Mouse (Mus musculus): Measurements from ENCODE around the gene Nupr1l.
"Not testable (repeated sequence)": the region's sequence is repeated elsewhere in the genome, so short reads cannot be mapped to it uniquely, and the experiment has no call there.

The Nupr1l gene

DNA sequence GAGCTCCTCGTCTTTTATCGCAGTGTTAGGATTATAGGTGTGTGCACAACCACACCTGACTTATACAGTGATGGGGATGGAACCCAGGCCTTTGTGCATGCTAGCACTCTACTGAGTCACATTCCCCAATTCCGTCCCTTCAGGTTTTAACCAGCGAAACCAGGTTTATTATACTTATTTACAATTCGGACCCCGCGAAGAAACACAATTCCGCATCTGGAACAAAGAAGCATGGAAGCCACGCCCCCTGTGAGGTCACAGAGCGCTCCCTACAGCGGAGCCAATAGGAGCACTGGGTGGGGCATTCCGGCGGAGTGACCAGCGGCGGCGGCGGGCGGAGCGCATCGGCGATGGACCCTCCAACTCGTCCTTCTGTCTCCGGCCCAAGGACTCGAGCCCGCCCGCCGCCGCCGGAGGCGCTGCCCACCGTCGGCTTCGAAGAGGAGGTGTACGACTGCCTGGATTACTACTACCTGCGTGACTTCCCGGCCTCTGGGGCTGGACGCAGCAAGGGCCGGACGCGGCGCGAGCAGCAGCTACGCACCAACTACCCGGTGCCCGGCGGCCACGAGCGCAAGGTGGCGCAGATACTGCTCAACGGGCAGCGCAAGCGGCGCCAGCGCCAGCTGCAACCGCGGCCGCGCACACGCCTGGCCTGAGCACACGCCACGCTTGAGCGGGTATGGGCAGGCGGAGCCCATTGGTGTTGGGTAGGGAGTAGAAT lies at the start of gene Nupr1l:
TSS of gene Nupr1l (plus strand) at position 299 of the 724 bp plus-strand sequence.
- DNase-seq (ENCODE audit: extremely low read depth, low read depth, low spot score): no peak

DNA sequence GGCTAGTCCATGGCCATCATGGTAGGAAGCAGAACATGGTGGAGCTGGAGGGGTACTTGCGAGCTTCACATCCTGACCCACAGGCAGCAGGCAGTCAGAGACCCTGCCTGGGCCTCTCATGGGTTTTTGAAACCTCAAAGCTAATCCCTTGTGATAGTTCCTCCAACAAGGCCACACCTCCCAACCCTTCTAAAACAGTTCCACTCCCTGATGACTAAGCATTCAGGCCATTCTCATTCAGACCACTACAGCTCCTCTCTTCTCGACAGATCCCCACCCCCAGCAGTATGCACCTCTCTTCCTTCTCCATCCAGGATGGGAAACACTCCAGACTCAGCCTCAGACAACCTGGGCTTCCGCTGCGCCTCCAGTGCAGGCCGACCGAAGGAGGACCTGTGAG lies 46.0 kb upstream of the Nupr1l start:
- DNase-seq (ENCODE audit: extremely low read depth, low read depth, low spot score): no peak

DNA sequence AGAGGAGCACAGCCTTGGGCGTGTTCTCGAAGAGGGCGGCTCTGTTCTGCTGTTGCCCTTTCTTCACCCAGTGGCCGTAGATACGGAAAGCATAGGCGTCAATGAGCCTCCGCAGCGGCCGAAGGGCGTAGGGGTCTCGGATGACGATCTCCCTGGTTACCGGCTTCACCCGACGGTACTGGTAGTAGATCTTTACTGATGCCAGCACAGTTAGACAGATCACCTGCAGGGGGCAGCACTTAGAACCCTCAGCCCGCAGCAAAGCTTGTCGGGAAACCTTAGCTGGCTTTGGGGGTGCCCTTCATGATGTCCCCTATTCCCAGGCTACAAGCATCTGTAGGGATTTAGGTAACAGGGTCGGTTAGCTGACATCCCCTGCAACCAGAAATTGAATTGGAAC lies 43.9 kb upstream of the Nupr1l start:
- no peak for DNase-seq (ENCODE audit: extremely low read depth, low read depth, low spot score)

- DNase-seq (ENCODE audit: extremely low read depth, low read depth, low spot score): no peak
These were observed 42.5 kb upstream of the Nupr1l start for GRCm38 (mm10) chr5:129865841-129866240.

DNA sequence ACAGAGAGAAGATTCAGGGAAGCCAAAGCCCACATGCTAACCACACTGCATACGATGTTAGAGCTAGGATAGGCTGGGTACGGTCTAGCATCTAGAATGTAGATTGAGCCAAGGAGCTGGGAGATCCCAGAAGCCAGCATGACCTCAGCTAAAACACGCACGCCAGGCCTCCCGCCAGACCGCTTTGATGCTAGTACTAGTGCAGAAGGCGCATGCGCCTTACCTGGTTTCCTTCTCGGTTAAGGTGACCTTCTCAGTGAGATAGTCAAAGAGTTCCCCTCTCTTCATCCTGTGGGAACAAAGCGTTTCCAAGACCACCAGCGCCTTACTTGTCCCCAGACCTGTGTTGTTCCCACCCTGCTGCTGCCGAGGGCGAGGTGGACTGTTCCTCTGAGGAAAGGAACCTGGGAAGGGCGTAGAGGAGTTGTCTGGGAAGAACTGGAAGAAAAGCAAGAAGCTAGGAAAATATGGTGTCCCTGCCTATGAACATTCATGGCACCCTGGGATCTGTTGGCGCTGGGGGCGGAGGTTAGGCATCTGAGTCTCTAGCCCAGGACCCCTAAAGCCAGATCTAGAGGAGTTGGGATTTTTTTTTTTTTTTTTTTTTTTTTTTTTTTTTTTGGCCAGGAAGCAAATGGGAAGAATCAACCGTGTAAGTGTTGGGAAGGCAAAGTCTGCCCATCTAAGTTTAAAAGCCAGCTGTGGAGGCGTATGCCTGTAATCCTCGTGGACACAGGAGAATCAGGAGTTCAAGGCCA lies 38.9 kb upstream of the Nupr1l start:
- no peak for DNase-seq (ENCODE audit: extremely low read depth, low read depth, low spot score)

GRCm38 (mm10) chr5:129871238-129871637 lies 37.1 kb upstream of the Nupr1l start:
- DNase-seq (ENCODE audit: extremely low read depth, low read depth, low spot score): no peak

GRCm38 (mm10) chr5:129873942-129874341 lies 34.4 kb upstream of the Nupr1l start:
- DNase-seq (ENCODE audit: extremely low read depth, low read depth, low spot score): no peak

DNA sequence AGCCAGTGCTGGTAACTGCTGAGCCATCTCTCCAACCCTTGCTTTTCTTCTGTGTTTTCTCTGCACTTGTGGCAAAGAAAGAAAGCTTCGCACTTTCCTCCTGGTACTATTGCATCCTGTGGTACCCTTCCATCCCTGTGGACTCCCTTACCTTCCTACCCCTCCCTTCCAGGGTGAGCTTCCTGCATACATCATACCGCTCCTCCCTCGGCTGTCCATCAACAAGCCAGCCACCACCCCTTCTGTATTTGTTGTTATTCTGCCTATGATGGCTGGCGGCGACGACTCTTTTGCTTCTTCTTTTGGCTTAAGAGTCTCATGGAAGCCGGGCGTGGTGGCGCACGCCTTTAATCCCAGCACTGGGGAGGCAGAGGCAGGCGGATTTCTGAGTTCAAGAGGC lies 33.2 kb upstream of the Nupr1l start:
- DNase-seq (ENCODE audit: extremely low read depth, low read depth, low spot score): no peak

GRCm38 (mm10) chr5:129877731-129878455 lies 30.4 kb upstream of the Nupr1l start:
- DNase-seq (ENCODE audit: extremely low read depth, low read depth, low spot score): no peak

DNA sequence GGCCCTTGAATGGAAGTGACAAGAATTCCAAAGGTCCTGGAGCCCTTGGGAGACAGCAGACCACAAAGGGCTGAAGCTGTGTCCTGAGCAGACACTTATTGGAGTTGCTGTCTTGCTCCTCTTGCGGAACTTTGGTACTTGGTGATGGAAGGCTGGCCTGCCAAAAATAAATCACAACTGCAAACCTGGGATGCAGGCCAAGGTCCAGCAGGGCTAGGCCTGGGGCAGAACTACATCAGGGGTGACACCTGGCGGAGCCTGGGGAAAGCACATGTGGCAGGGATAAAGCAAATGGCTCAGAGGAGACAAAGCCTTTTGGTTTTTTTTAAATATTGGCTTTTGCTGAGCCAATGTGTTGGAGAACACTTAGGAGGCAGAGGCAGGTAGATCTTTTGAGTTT lies 29.4 kb upstream of the Nupr1l start:
- DNase-seq (ENCODE audit: extremely low read depth, low read depth, low spot score): no peak

- no peak for DNase-seq (ENCODE audit: extremely low read depth, low read depth, low spot score)
These were observed 28.5 kb upstream of the Nupr1l start for GRCm38 (mm10) chr5:129879888-129880287.

GRCm38 (mm10) chr5:129886271-129886670 lies 22.1 kb upstream of the Nupr1l start:
- DNase-seq (ENCODE audit: extremely low read depth, low read depth, low spot score): no peak

GRCm38 (mm10) chr5:129886911-129887636 lies 21.3 kb upstream of the Nupr1l start, which contains the start of gene Chchd2:
Gene Chchd2 (minus strand): TSS chr5:129887470.
- peak; percentile 95 for DNase-seq (ENCODE audit: extremely low read depth, low read depth, low spot score)

- DNase-seq (ENCODE audit: extremely low read depth, low read depth, low spot score): not testable (repeated sequence)
These were observed 17.9 kb upstream of the Nupr1l start for GRCm38 (mm10) chr5:129890390-129890789.

DNA sequence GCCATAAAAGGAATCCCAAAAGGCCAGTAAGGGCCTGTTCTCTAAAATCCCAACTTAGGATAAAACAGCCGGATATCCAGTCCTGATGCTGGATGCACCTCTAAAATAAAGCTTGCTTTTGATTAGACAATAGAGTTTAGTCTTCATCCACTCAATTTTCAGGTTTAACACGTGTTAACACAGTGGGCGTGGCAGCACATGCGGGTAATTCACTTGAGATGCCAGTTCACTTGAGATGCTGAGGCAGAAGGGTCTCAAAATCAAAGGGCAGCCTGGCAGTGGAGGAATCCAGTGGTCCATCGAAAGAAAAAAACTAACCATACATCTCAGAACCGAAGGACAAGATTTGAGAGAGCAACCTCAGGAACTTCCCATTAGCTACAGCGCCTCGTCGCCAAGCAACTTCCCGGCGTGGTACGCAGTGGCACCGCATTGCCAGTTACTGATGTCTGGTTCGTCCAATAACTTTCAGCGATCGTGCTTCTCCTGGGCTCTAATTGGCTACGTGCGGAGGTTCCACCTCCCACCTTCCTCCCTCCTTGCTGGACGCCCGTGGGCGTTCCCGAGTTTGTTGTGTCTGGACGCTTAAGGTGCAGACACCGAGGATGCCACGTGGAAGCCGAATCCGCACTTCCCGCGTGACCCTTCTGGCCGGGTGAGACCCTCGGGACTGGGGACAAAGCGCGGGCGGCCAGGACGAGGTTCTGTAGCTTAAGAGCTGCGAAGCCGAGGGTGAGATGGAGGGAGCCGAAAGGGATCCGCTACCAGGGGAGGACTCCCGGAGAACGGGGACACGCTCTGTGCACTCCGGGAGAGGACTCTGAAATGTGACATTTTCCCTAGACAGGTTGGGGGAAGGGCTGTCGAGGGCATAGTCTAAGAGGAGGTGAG lies 12.9 kb upstream of the Nupr1l start, which contains the start of gene Zbed5:
TSS of gene Zbed5 (plus strand) at position 526 of the 891 bp plus-strand sequence.
- peak; percentile 52 for DNase-seq (ENCODE audit: extremely low read depth, low read depth, low spot score)

GRCm38 (mm10) chr5:129898449-129898848 lies 9.9 kb upstream of the Nupr1l start, which contains the start of gene Phkg1:
Gene Phkg1 (minus strand): TSS chr5:129898549.
- DNase-seq (ENCODE audit: extremely low read depth, low read depth, low spot score): no peak

DNA sequence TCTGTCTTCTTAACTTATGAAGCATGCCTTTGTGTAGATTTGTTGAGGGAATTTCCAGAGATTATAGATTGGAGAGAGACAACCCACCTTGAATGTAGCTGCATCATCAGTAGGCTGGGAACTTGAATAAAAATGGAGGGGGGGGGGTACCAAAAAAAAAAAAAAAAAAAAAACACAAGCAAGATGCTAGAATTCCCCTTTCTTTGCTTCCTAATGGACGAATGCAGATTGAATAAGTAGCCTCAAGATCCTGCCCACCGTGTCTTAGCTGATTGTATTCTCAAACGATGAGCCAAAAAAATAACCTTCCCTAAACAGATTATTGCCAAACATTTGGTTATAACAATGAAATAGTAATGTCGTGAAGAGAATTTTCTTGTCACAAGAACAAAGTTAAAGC lies 565 bp upstream of the Nupr1l start:
- no peak for DNase-seq (ENCODE audit: extremely low read depth, low read depth, low spot score)

- DNase-seq (ENCODE audit: extremely low read depth, low read depth, low spot score): no peak
These were observed 807 bp downstream of the Nupr1l start for GRCm38 (mm10) chr5:129909147-129909546.

- no peak for DNase-seq (ENCODE audit: extremely low read depth, low read depth, low spot score)
These were observed 1.3 kb downstream of the Nupr1l start for GRCm38 (mm10) chr5:129909591-129909990.

- no peak for DNase-seq (ENCODE audit: extremely low read depth, low read depth, low spot score)
These were observed 5.7 kb downstream of the Nupr1l start for GRCm38 (mm10) chr5:129914024-129914423.
